Mouse (Mus musculus) thymus, adult 2 months (tissue): ENCODE measurements around the gene Celf2.

Experiments
- CTCF ChIP-seq: fragments of 200-500 bp; IDR thresholded peaks from 2 replicates; pipeline ENCODE4 v1.5.1; 2012; ENCODE audit warnings: mild to moderate bottlenecking, control low read depth, low read length, moderate library complexity, borderline replicate concordance; ENCODE audit not compliant: control insufficient read depth, poor library complexity, insufficient read depth; ENCODE audit errors: extremely low read depth
- POLR2A ChIP-seq: fragments of 200-500 bp; IDR thresholded peaks from 2 replicates; pipeline ENCODE4 v1.6.1; 2012; ENCODE audit warnings: mild to moderate bottlenecking, low read length, control low read depth, moderate library complexity; ENCODE audit not compliant: control insufficient read depth, poor library complexity, insufficient read depth; ENCODE audit errors: extremely low read depth

GRCm38 (mm10) chr2:6498101-6498500 is 1011.3 kb downstream of the Celf2 start:
- TF ChIP-seq POLR2A (no peak), CTCF (no peak)
